Mouse (Mus musculus): ENCODE measurements around the gene Klhl2. TPM values are rescaled to one million over a fixed set of nuclear protein-coding genes. Genes with fewer than 3 reads are reported as not detected.

The Klhl2 gene
- 3.7 and 3.8 TPM in 2 replicates for polyA plus RNA-seq (2015; fragmentation: Nextera tagmentation; extraction: Ambion mirVana)

DNA sequence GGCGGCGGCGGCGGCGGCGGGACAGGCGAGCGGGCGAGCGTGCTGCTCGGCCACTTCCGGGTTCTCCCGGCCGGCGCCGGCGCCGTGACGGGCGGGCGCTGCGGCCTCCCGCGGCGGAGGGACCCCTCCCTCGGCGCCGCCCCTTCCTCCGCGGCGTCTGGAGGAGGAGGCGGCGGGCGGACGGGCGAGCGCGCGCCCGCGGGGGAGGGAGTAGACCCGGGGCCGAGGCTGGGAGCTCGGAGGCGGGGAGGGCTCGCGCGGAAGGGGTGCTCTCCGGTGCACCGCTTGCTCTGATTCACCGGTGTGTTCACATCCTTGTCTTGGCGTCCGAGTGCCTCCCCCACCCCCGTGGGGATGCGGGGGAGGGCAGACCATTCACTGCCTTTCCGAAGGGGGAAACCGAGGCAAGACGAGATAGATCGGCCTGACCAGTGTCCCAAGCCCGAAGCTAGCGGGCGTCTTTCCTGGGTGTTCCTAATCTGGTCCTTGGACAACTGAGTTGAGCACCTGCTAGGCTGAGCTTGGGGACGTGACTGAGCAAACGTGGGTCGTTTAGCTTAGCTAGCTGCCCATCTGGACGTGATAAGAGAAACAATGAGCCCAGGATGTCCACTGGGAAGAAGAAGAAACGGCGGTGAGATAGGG is at the start of gene Klhl2:
Klhl2 (minus strand) TSS at position 121 of the 645 bp plus-strand sequence.
- H3K4me3 ChIP-seq (replicated peaks) = peak within 1 kb of the TSS; percentile 68
- ATAC-seq (ENCODE audit: insufficient read depth) = peak; percentile 85

GRCm38 (mm10) chr8:64898710-64899109 is 48.9 kb upstream of the Klhl2 start:
- ATAC-seq (ENCODE audit: insufficient read depth) = no peak
- no peaks in the 10 kb centered on the region for H3K36me3 ChIP-seq (replicated peaks)
- WGBS (ENCODE audit: insufficient replicate concordance) = 45% methylated on average over 4 of the region's 4 CpGs
- H3K27me3 ChIP-seq = no peaks in the 10 kb centered on the region
- no peaks in the 10 kb centered on the region for H3K4me1 ChIP-seq (replicated peaks)
- no peak overlapping the region for H3K27ac ChIP-seq (replicated peaks)
- H3K4me2 ChIP-seq = no peak overlapping the region
- H3K9ac ChIP-seq = no peak overlapping the region
- H3K9me3 ChIP-seq (replicated peaks) = no peaks in the 10 kb centered on the region
- no peak overlapping the region for H3K4me3 ChIP-seq (replicated peaks)

More for the DNA sequence above, at the start of gene Klhl2:
- no peaks in the 10 kb centered on the region for H3K36me3 ChIP-seq (replicated peaks)
- peaks cover 40% of the 10 kb centered on the region for H3K27me3 ChIP-seq
- WGBS (ENCODE audit: insufficient replicate concordance) = under 1% methylated on average over 49 of the region's 68 CpGs
- H3K9ac ChIP-seq = peak within 1 kb of the TSS; percentile 57
- H3K4me2 ChIP-seq = peak within 1 kb of the TSS; percentile 81
- H3K27ac ChIP-seq (replicated peaks) = no peak within 1 kb of the TSS
- H3K4me1 ChIP-seq (replicated peaks) = peaks cover 15% of the 10 kb centered on the region
- H3K9me3 ChIP-seq (replicated peaks) = no peaks in the 10 kb centered on the region

DNA sequence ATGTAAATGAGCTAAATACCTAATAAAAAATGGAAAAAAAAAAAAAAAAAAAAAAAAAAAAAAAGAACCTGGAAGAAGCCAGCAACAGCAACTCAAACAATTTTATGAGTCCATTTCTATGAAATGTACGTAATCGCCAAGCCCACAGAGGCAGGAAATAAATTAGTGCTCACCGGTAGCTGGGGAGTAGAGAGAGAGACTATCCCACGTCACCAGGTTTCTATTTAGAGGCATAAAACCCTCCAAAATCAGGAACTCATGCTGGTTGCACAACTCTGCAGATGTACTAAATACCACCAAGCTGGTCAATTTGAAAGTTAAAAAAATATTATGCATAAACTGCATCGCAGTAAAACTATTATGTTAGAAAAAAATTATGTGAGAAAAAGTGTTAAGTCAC is 46.9 kb upstream of the Klhl2 start:
- H3K4me1 ChIP-seq (replicated peaks) = no peaks in the 10 kb centered on the region

GRCm38 (mm10) chr8:64880619-64881200 is 30.9 kb upstream of the Klhl2 start:
- Histone ChIP-seq H3K9me3 (replicated peaks) (no peaks in the 10 kb centered on the region), H3K27me3 (no peaks in the 10 kb centered on the region), H3K27ac (replicated peaks) (no peak overlapping the region), H3K9ac (no peak overlapping the region), H3K36me3 (replicated peaks) (no peaks in the 10 kb centered on the region), H3K4me2 (no peak overlapping the region), H3K4me1 (replicated peaks) (no peaks in the 10 kb centered on the region), H3K4me3 (replicated peaks) (no peak overlapping the region)
- no peak for ATAC-seq (ENCODE audit: insufficient read depth)
- 24% methylated on average over 13 of the region's 13 CpGs for WGBS (ENCODE audit: insufficient replicate concordance)

More for the DNA sequence above, 46.9 kb upstream of the Klhl2 start:
- no peaks in the 10 kb centered on the region for H3K36me3 ChIP-seq (replicated peaks)
- H3K27ac ChIP-seq (replicated peaks) = no peak overlapping the region
- H3K27me3 ChIP-seq = no peaks in the 10 kb centered on the region
- no peak overlapping the region for H3K4me2 ChIP-seq
- no peak for ATAC-seq (ENCODE audit: insufficient read depth)
- 39% methylated on average over 5 of the region's 5 CpGs for WGBS (ENCODE audit: insufficient replicate concordance)
- H3K9ac ChIP-seq = no peak overlapping the region
- H3K4me3 ChIP-seq (replicated peaks) = no peak overlapping the region
- no peaks in the 10 kb centered on the region for H3K9me3 ChIP-seq (replicated peaks)

- H3K4me2 ChIP-seq = no peak overlapping the region
- no peaks in the 10 kb centered on the region for H3K4me1 ChIP-seq (replicated peaks)
- no peaks in the 10 kb centered on the region for H3K36me3 ChIP-seq (replicated peaks)
- no peaks in the 10 kb centered on the region for H3K9me3 ChIP-seq (replicated peaks)
- no peak overlapping the region for H3K4me3 ChIP-seq (replicated peaks)
- no peak overlapping the region for H3K9ac ChIP-seq
- no peak for ATAC-seq (ENCODE audit: insufficient read depth)
- WGBS (ENCODE audit: insufficient replicate concordance) = 66% methylated on average over 22 of the region's 22 CpGs
- H3K27me3 ChIP-seq = no peaks in the 10 kb centered on the region
- no peak overlapping the region for H3K27ac ChIP-seq (replicated peaks)
Observed at GRCm38 (mm10) chr8:64877630-64878312, 28.0 kb upstream of the Klhl2 start.

DNA sequence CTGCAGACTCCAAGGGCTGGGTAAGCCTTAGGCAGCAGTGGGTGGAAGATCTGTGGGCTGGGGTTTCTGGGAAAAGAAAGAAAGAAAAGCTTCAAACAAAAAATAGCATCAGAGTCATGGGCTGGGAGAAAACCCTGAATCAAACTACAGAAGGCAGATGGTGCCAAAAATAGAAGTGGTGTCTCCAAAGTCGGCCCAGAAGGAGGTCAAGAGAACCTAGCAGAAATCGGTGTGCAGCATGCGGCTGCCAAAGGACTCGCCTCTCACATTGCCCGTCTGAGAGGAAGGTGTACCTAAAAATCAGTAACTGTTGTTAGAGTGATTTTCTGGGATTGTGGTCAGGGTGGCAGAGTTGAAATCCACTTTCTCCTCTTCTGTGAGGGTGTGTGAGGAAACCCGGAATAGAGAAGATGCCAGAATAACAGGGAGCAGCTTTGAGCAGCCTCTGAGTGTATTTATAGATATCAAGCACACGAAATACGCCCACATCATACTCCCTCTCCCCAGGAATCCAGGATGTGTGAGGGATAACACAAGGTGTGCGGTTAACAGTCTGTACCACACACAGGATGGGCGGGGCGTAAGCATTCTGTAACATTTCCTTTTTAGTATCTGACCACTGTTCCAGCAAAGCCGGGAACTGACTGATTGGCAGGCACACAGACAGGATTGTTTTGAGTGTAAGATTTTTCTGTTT is 21.8 kb upstream of the Klhl2 start:
- no peak overlapping the region for H3K4me2 ChIP-seq
- H3K4me1 ChIP-seq (replicated peaks) = no peaks in the 10 kb centered on the region
- 41% methylated on average over 12 of the region's 12 CpGs for WGBS (ENCODE audit: insufficient replicate concordance)
- no peak overlapping the region for H3K4me3 ChIP-seq (replicated peaks)
- no peaks in the 10 kb centered on the region for H3K9me3 ChIP-seq (replicated peaks)
- no peaks in the 10 kb centered on the region for H3K27me3 ChIP-seq
- no peaks in the 10 kb centered on the region for H3K36me3 ChIP-seq (replicated peaks)
- H3K9ac ChIP-seq = no peak overlapping the region
- no peak for ATAC-seq (ENCODE audit: insufficient read depth)
- H3K27ac ChIP-seq (replicated peaks) = no peak overlapping the region

- Histone ChIP-seq H3K4me1 (replicated peaks) (no peaks in the 10 kb centered on the region), H3K27me3 (no peaks in the 10 kb centered on the region), H3K36me3 (replicated peaks) (no peaks in the 10 kb centered on the region), H3K9me3 (replicated peaks) (no peaks in the 10 kb centered on the region), H3K9ac (no peak overlapping the region), H3K4me3 (replicated peaks) (no peak overlapping the region), H3K27ac (replicated peaks) (no peak overlapping the region), H3K4me2 (no peak overlapping the region)
- no peak for ATAC-seq (ENCODE audit: insufficient read depth)
- WGBS (ENCODE audit: insufficient replicate concordance) = 28% methylated on average over 2 of the region's 2 CpGs
Observed at GRCm38 (mm10) chr8:64870218-64870617, 20.4 kb upstream of the Klhl2 start.

DNA sequence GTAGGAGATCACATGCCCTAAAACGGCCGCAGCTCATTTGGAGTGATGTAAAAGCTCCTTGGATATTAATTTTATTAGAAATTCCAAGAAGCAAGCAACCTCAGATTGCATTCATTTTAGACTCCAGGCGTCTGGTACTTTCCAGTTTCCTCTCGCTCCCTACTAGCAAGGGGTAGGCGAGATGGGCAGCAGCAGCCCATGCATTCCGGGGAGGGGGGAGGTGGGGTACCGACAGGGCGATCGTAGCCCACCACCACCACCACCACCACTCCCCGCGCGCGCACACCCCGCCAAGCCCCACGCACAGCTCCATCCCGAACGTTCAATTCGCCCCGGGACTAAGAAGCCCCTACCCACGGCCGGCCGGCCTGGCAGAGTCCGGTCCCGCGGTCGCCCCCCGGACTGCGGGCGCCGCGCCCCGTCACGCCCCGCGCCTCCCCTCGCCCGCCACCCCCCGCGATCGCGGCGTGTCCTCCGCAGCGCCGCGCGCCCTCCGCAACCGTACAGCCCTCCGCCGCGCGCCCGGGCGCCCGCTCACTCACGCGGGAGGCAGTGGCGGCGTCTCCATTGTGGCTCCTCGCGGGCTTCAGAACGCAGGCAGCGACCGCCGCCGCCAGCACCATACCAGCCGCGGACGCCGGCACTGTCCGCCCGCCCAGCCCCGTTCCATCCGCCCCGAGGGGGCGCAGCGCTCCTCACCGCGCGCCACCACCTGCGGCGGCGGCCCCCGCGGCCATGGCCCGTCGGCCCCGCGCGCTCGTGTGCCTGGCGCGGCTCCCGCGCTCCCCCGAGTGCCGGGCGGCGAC is 523 bp downstream of the Klhl2 start:
- H3K4me1 ChIP-seq (replicated peaks) = peaks cover 15% of the 10 kb centered on the region
- no peak overlapping the region for H3K27ac ChIP-seq (replicated peaks)
- WGBS (ENCODE audit: insufficient replicate concordance) = under 1% methylated on average over 85 of the region's 100 CpGs
- H3K9me3 ChIP-seq (replicated peaks) = no peaks in the 10 kb centered on the region
- peak overlapping the region; percentile 68 for H3K4me3 ChIP-seq (replicated peaks)
- peak; percentile 76 for ATAC-seq (ENCODE audit: insufficient read depth)
- peak overlapping the region; percentile 57 for H3K9ac ChIP-seq
- peak overlapping the region; percentile 81 for H3K4me2 ChIP-seq
- H3K27me3 ChIP-seq = peaks cover 40% of the 10 kb centered on the region
- no peaks in the 10 kb centered on the region for H3K36me3 ChIP-seq (replicated peaks)

DNA sequence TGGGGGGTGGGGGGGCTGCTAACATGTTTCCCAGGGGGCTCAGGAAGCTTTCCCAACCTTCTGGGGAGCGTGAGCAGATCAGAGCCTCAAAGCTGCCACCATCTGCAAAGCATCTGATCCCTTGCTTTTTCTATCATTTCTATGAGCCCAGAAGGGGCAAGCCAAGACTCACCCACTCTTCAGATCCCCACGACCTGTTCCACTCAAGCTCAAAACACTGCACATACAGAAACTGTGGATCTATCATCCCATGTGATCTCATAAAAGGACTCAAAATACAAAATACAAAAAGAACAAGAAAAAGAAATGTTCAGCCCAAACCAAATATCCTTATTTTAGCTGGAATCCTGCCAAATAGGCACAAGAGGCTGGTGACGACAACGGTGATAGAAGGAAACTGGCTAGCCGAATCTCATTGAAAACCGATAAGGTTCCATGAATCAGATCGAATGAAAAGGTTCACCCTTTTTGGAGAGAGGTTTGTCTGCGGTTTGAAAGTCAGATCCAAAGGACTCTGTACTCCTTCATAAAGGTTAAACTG is 1.5 kb downstream of the Klhl2 start:
- H3K4me2 ChIP-seq = peak overlapping the region; percentile 81
- no peak overlapping the region for H3K27ac ChIP-seq (replicated peaks)
- H3K4me1 ChIP-seq (replicated peaks) = peaks cover 15% of the 10 kb centered on the region
- no peaks in the 10 kb centered on the region for H3K9me3 ChIP-seq (replicated peaks)
- H3K9ac ChIP-seq = no peak overlapping the region
- WGBS (ENCODE audit: insufficient replicate concordance) = 13% methylated on average over 8 of the region's 8 CpGs
- no peaks in the 10 kb centered on the region for H3K36me3 ChIP-seq (replicated peaks)
- peaks cover 40% of the 10 kb centered on the region for H3K27me3 ChIP-seq
- peak overlapping the region; percentile 68 for H3K4me3 ChIP-seq (replicated peaks)
- ATAC-seq (ENCODE audit: insufficient read depth) = no peak

- no peak overlapping the region for H3K4me2 ChIP-seq
- H3K27ac ChIP-seq (replicated peaks) = no peak overlapping the region
Observed at GRCm38 (mm10) chr8:64847650-64848049, 2.2 kb downstream of the Klhl2 start.

More at GRCm38 (mm10) chr8:64847650-64848049, 2.2 kb downstream of the Klhl2 start:
- 31% methylated on average over 2 of the region's 2 CpGs for WGBS (ENCODE audit: insufficient replicate concordance)
- no peak overlapping the region for H3K4me3 ChIP-seq (replicated peaks)
- H3K27me3 ChIP-seq = peaks cover 40% of the 10 kb centered on the region
- H3K4me1 ChIP-seq (replicated peaks) = peaks cover 15% of the 10 kb centered on the region
- H3K9me3 ChIP-seq (replicated peaks) = no peaks in the 10 kb centered on the region
- no peak overlapping the region for H3K9ac ChIP-seq
- no peak for ATAC-seq (ENCODE audit: insufficient read depth)
- no peaks in the 10 kb centered on the region for H3K36me3 ChIP-seq (replicated peaks)

All from liver, embryonic 15.5 days (tissue).